Mouse (Mus musculus) limb, embryonic 12.5 days (tissue): ENCODE results near the gene Npvf. TPM values are rescaled to one million over a fixed set of nuclear protein-coding genes. Genes with fewer than 3 reads are reported as not detected.

ENCODE experiments used
- ATAC-seq: fragments of 200-750 bp; cut with Nextera tagmentation; 2 replicates; pipeline ENCODE4 v1.8.0; 2017; ENCODE audit warnings: low read depth, moderate TSS enrichment; ENCODE audit not compliant: insufficient number of reproducible peaks, insufficient read depth, low FRiP score, low TSS enrichment
- H3K27ac ChIP-seq: fragments of 300-500 bp; sonication (generic); 2 replicates; pipeline ENCODE4 v1.5.1; 2016; ENCODE audit warnings: mild to moderate bottlenecking, moderate library complexity
- H3K27me3 ChIP-seq: fragments of 300-500 bp; sonication (generic); 2 replicates; pipeline ENCODE4 v1.6.1; 2016; ENCODE audit warnings: mild to moderate bottlenecking, moderate library complexity
- H3K36me3 ChIP-seq: fragments of 300-500 bp; sonication (generic); 2 replicates; pipeline ENCODE4 v1.6.1; 2016; ENCODE audit warnings: mild to moderate bottlenecking, moderate library complexity
- H3K4me1 ChIP-seq: fragments of 300-500 bp; sonication (generic); replicated peaks from 2 replicates; pipeline ENCODE4 v1.6.1; 2016
- H3K4me2 ChIP-seq: fragments of 300-500 bp; sonication (generic); 2 replicates; pipeline ENCODE4 v1.6.1; 2016; ENCODE audit warnings: mild to moderate bottlenecking, moderate library complexity
- H3K4me3 ChIP-seq: fragments of 300-500 bp; sonication (generic); replicated peaks from 2 replicates; pipeline ENCODE4 v1.5.1; 2016; ENCODE audit warnings: mild to moderate bottlenecking
- H3K9ac ChIP-seq: fragments of 300-500 bp; sonication (generic); replicated peaks from 2 replicates; pipeline ENCODE4 v1.6.1; 2016; ENCODE audit warnings: mild to moderate bottlenecking, moderate library complexity
- H3K9me3 ChIP-seq: fragments of 300-500 bp; sonication (generic); 2 replicates; pipeline ENCODE4 v1.6.1; 2016; ENCODE audit warnings: mild to moderate bottlenecking, moderate library complexity
- WGBS: fragments of 180-500 bp; shearing (Covaris S2); methylation state at CpG from one replicate; pipeline ENCODE4 v1.1.7; 2016; 5-methylcytosine and 5-hydroxymethylcytosine counted together
- polyA plus RNA-seq: library from polyadenylated mRNA; unstranded; fragments of >200 nt; fragmentation: Nextera tagmentation; extraction: Ambion mirVana; gene quantifications from 2 replicates; pipeline ENCODE4 v1.2.1, GENCODE M21; 2016

Gene Npvf
- not detected in 2 replicates for polyA plus RNA-seq

- peaks cover 10% of the 10 kb centered on the region for H3K27me3 ChIP-seq
- no peak for ATAC-seq
- no peak within 1 kb of the TSS for H3K4me3 ChIP-seq
- no peak within 1 kb of the TSS for H3K9ac ChIP-seq
- no peaks in the 10 kb centered on the region for H3K9me3 ChIP-seq
- H3K36me3 ChIP-seq, result no peaks in the 10 kb centered on the region
- WGBS, result 76% methylated on average over 4 of the region's 4 CpGs
- peaks cover 19% of the 10 kb centered on the region for H3K4me1 ChIP-seq
- no peak within 1 kb of the TSS for H3K4me2 ChIP-seq
- H3K27ac ChIP-seq, result no peak within 1 kb of the TSS
Observed at GRCm38 (mm10) chr6:50654356-50654755, at the start of gene Npvf. Gene Npvf, minus strand, starts transcription at chr6:50654439.

GRCm38 (mm10) chr6:50689121-50689815, 35.0 kb upstream of the Npvf start:
- H3K27ac ChIP-seq, result no peak overlapping the region

DNA sequence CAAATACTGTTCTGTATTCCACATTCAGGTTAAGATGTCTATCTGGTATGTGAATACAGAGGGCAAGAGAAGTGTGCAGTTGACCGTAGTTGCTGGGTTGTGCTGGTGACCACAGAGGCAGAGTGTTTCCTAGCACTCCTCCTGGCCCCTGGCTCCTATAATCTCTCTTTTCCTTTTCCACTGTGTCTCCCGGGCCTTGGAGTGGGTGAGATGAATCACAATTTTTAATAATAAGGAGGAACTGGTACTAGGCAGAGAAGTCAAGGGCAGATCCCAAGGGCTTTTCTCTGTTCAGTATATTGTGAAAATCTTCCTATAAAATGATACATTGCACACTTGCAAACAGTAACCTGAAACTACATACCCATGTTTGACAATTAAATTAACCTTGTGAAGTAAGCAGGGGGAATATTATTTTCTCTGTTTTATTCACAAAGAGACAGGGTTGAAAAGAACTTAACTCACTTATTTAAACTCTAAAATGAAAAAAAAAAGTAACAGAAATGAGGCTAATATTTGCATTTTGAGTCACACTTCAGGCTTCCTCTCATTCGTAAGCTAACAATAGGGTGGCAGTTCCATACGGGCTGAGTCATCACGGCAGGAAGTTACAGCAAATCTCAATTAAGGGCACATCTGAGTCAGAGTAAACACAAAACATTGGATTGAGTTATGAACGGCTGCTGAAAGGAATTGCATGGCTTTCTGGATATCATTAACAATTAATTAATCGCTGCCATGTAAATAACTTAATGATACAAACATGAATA, 30.6 kb upstream of the Npvf start:
- Histone ChIP-seq H3K27me3 (peaks cover 33% of the 10 kb centered on the region), H3K27ac (no peak overlapping the region), H3K9me3 (no peaks in the 10 kb centered on the region), H3K36me3 (no peaks in the 10 kb centered on the region), H3K9ac (no peak overlapping the region), H3K4me3 (no peak overlapping the region), H3K4me1 (peaks cover 33% of the 10 kb centered on the region), H3K4me2 (no peak overlapping the region)
- 62% methylated on average over 7 of the region's 7 CpGs for WGBS
- ATAC-seq, result no peak

More at GRCm38 (mm10) chr6:50689121-50689815, 35.0 kb upstream of the Npvf start:
- no peaks in the 10 kb centered on the region for H3K9me3 ChIP-seq
- WGBS, result 54% methylated on average over 15 of the region's 15 CpGs
- H3K36me3 ChIP-seq, result no peaks in the 10 kb centered on the region
- no peak overlapping the region for H3K9ac ChIP-seq
- no peak overlapping the region for H3K4me2 ChIP-seq
- H3K4me1 ChIP-seq, result peaks cover 14% of the 10 kb centered on the region
- H3K4me3 ChIP-seq, result no peak overlapping the region
- H3K27me3 ChIP-seq, result peaks cover 4% of the 10 kb centered on the region; the same call in 1 of the 2 replicates
- ATAC-seq, result no peak

DNA sequence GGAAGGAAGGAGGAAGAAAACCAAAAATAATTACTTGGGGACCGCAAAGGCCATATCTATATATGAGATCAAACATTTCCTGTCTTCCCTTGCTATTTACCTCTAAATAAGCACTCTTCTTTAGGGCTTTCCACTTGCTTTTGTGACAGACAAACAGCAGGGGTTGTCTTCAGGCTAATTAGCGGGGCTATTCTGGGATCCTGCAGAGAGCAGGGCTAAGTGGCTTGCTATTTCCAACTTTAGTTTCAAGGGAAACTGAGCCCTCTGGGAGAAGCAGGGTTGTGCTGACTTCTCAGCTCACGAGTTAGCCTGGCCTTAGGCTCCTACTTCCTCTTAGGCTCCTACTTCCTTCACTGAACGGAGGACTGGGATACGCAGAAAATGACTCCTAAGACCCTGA, 27.3 kb upstream of the Npvf start:
- no peak overlapping the region for H3K9ac ChIP-seq
- peaks cover 24% of the 10 kb centered on the region for H3K4me1 ChIP-seq
- no peak overlapping the region for H3K4me3 ChIP-seq
- no peaks in the 10 kb centered on the region for H3K36me3 ChIP-seq
- H3K27me3 ChIP-seq, result peaks cover 39% of the 10 kb centered on the region
- H3K27ac ChIP-seq, result no peak overlapping the region
- H3K9me3 ChIP-seq, result no peaks in the 10 kb centered on the region
- 21% methylated on average over 5 of the region's 5 CpGs for WGBS
- no peak overlapping the region for H3K4me2 ChIP-seq
- ATAC-seq, result no peak

DNA sequence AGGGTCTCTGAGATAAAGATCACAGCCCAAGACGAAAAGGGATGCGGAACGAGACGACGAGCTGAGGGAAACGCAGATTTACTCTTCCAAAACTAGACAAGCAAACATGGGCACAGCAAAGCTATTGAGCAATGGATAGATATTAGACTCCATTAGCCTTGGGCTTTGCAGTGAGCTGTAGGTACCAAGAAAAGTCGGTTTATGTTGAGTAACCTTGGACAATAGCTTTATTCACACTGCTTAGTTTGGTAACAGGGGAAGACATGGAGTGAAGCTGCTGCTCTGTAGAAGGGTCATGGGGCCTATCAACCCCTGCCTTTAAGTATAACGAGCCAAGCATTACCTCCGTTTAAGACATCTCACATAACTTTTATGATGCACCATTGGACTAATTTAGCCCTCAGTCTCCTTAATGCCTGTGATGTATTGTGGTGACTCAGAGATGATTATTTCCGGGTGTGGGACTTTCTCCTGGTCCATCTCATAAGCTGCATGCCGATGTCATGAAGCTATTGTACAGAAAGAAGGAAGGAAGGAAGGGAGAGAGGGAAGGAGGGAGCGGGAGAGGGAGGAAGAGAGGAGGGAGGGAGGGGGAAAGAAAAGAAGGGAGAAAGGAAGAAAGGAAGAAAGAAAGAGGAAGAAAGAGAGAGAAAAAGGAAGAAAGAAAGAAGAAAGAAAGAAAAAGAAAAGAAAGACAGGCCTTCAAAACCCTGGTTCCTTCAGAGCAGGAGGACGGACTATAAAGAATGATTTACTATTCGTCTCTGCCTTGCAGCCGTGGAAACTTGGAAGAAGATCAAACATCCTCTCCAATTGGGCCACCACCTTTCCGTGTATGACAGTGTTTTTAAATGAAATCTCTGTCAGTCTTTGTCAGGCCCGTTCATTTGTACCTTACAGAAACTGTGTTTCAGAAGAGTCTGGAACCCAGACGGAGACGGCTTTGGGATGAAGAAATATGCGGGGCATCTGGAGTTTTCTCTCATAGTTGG, 26.3 kb upstream of the Npvf start:
- Histone ChIP-seq H3K27ac (no peak overlapping the region), H3K27me3 (peaks cover 37% of the 10 kb centered on the region), H3K36me3 (no peaks in the 10 kb centered on the region), H3K4me3 (no peak overlapping the region), H3K9me3 (no peaks in the 10 kb centered on the region), H3K4me2 (no peak overlapping the region), H3K9ac (no peak overlapping the region), H3K4me1 (peaks cover 24% of the 10 kb centered on the region)
- 52% methylated on average over 20 of the region's 20 CpGs for WGBS
- no peak for ATAC-seq

DNA sequence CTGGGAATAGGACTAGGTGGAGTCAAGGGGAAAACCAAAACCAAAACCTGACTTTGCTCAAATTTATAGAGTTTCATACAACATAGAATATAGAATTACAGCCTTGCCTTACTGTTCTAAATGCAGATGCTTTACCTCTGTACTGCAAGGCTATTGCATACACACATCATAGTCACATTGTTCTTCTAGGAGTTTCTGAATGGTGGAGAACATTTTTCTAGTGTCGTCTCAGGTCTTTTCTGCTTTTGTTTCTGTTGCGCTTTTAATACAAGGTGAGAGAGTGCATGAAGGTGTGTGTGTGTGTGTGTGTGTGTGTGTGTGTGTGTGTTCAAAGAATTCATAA, 25.2 kb upstream of the Npvf start:
- Histone ChIP-seq H3K4me2 (no peak overlapping the region), H3K4me1 (peaks cover 21% of the 10 kb centered on the region), H3K9ac (no peak overlapping the region), H3K27me3 (peaks cover 37% of the 10 kb centered on the region), H3K27ac (no peak overlapping the region), H3K4me3 (no peak overlapping the region), H3K9me3 (no peaks in the 10 kb centered on the region), H3K36me3 (no peaks in the 10 kb centered on the region)
- no peak for ATAC-seq
- 88% methylated on average over 2 of the region's 2 CpGs for WGBS

DNA sequence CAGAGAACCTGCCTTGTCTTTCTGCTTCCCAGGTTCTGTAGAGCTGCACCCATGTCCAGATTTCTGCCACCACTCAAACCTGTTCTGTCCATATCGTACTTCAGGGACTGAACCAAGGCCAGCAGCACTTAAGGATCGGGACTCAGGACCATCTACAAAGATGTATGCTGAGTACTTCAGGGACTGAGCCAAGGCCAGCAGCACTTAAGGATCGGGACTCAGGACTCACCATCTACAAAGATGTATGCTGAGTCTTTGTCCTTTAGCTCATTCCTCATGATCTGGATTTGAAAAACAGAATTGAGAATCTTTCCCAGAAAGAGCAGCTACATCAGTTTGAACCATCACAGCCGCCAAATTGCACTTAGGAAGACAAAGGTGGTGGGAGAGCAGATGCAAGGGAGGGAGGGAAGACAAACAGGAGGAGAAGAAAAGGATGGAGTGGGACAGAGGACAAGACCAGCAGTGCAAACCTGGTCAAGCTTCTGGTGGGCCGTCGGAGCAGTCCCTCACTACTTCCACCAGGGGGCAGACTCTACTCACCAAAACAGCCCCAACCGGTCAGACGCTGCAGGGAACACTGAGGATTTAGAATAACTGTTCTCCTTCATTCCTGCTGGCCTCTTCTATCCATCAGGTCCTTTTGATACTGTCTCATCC, 24.7 kb upstream of the Npvf start:
- Histone ChIP-seq H3K4me2 (no peak overlapping the region), H3K9ac (no peak overlapping the region), H3K27ac (0 out of 2 replicates have a peak overlapping the region, but pooled peaks have one; percentile 25), H3K27me3 (peaks cover 37% of the 10 kb centered on the region), H3K9me3 (no peaks in the 10 kb centered on the region), H3K4me3 (no peak overlapping the region), H3K4me1 (peaks cover 19% of the 10 kb centered on the region), H3K36me3 (no peaks in the 10 kb centered on the region)
- ATAC-seq, result no peak
- 31% methylated on average over 8 of the region's 8 CpGs for WGBS

DNA sequence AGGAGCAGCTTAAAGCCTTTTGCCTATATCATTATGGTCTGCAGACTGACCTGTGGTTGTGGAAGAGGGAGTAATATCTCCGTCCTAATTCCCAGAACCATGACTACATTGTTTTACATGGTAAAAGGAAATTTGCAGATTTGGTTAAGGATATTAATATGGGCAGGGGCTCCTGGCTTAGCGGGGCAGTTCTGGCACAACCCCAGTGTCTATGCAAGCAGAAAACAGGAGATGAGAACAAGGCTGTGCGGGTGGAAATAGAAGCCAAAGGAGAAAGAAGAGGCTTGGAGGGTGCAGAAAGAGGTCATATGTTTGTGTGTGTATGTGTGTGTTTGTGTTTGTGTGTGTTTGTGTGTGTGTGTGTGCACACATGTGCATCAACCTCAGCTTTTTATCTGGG, 17.0 kb upstream of the Npvf start:
- H3K4me2 ChIP-seq, result no peak overlapping the region
- WGBS, result 93% methylated on average over 3 of the region's 3 CpGs
- H3K4me1 ChIP-seq, result peaks cover 8% of the 10 kb centered on the region; the same call in 1 of the 2 replicates
- no peaks in the 10 kb centered on the region for H3K9me3 ChIP-seq
- no peak overlapping the region for H3K27ac ChIP-seq
- H3K4me3 ChIP-seq, result no peak overlapping the region
- peaks cover 37% of the 10 kb centered on the region for H3K27me3 ChIP-seq
- no peaks in the 10 kb centered on the region for H3K36me3 ChIP-seq
- H3K9ac ChIP-seq, result no peak overlapping the region
- ATAC-seq, result no peak

DNA sequence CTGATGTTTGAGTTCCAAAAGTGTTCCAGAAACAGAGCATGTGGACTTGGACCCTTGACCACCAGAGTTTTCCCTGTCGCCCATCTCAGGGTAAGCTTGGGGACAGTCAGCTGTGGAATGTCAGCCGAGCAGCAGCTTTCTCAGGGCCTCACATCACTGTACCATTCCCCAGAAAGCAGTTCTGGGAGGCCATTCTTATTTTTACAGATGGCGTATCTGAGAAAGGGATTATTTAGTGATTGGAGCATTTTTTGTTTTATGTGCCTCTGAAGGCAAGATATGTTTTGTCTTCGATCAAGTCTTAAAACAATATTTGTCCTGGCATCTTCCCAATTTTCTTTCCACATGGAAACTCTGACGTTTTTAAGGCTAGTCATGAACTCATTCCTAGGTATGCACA, 12.7 kb upstream of the Npvf start:
- Histone ChIP-seq H3K9ac (no peak overlapping the region), H3K4me2 (no peak overlapping the region), H3K27ac (no peak overlapping the region), H3K27me3 (peaks cover 43% of the 10 kb centered on the region), H3K4me1 (peaks cover 28% of the 10 kb centered on the region), H3K36me3 (no peaks in the 10 kb centered on the region), H3K4me3 (no peak overlapping the region), H3K9me3 (no peaks in the 10 kb centered on the region)
- 64% methylated on average over 5 of the region's 5 CpGs for WGBS
- no peak for ATAC-seq

- H3K9me3 ChIP-seq, result no peaks in the 10 kb centered on the region
- 79% methylated on average over 3 of the region's 3 CpGs for WGBS
- H3K27me3 ChIP-seq, result peaks cover 44% of the 10 kb centered on the region
- H3K27ac ChIP-seq, result no peak overlapping the region
- H3K9ac ChIP-seq, result no peak overlapping the region
- no peaks in the 10 kb centered on the region for H3K36me3 ChIP-seq
- no peak for ATAC-seq
- H3K4me2 ChIP-seq, result no peak overlapping the region
- H3K4me3 ChIP-seq, result no peak overlapping the region
- H3K4me1 ChIP-seq, result peaks cover 35% of the 10 kb centered on the region
Observed at GRCm38 (mm10) chr6:50665020-50665419, 10.8 kb upstream of the Npvf start.
